Mouse (Mus musculus): ENCODE measurements around the gene Psmc5.
A peak's percentile ranks its signal among the peaks of the same experiment; 100 is the strongest.
"Not testable (repeated sequence)": the region's sequence is repeated elsewhere in the genome, so short reads cannot be mapped to it uniquely, and the experiment has no call there.

Gene Psmc5

DNA sequence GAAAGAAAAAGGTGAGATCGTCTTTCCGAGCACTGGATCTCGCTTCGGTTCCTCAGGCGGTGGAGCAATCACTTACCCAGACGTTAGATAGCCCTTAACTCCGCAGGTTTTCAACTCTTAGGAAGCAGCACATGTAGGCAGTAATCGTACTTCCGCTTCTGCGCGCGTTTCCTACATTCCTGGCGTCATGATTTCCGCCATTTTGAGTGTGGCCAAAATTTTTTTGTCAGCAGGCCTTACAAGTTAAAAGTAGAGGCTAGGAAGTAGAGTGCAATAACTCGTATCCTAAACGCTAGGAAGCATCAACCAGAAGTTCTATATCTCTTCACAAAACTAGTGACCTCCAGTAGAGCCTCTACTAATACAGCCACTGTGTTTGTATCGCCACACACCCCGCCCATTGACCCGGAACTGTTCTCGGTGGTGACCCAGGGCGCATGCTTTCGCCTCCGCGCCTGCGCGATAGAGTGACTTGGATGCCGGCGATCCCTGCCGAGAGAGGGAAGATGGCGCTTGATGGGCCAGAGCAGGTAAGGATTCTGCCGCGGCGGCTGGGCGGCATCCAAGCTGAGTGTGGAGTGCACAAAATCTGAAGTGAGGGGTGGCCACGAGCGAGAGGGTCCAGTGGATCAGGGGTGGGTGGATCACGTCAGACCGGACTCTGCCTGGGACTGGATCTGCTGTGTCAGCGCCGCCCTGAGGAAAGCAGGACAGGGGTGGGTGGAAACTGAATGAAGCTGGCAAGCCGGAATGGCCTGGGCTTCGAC is at the start of gene Psmc5, which contains the start of gene Ftsj3:
Gene Psmc5 (plus strand): TSS at position 470 of the 767 bp plus-strand sequence.
Gene Ftsj3 (minus strand): TSS at position 395 of the 767 bp plus-strand sequence.
- DNase-seq: peak; percentile 99 to 100

- DNase-seq: no peak
These were observed 43.2 kb upstream of the Psmc5 start for GRCm38 (mm10) chr11:106212771-106213170.

DNA sequence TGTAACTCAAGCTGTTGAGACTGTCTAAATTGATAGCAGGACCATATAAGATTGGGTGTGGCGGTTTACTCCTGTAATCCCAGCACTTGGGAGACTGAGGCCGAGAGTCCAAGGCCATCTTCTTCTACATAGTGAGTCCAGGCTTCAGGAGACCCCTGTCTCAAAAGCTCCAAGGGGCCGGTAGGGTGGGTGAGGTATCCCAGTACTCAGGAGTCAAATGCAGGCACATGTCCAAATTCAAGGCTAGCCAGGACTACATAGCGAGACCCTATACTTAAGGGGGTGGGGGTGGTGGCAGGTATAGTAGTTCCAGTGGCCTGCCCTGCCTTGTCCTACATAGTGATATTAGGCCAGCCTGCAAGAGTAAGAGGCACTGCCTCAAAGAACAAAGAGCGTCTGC is 41.1 kb upstream of the Psmc5 start:
- no peak for DNase-seq

GRCm38 (mm10) chr11:106215450-106215859 is 40.5 kb upstream of the Psmc5 start:
- no peak for DNase-seq

DNA sequence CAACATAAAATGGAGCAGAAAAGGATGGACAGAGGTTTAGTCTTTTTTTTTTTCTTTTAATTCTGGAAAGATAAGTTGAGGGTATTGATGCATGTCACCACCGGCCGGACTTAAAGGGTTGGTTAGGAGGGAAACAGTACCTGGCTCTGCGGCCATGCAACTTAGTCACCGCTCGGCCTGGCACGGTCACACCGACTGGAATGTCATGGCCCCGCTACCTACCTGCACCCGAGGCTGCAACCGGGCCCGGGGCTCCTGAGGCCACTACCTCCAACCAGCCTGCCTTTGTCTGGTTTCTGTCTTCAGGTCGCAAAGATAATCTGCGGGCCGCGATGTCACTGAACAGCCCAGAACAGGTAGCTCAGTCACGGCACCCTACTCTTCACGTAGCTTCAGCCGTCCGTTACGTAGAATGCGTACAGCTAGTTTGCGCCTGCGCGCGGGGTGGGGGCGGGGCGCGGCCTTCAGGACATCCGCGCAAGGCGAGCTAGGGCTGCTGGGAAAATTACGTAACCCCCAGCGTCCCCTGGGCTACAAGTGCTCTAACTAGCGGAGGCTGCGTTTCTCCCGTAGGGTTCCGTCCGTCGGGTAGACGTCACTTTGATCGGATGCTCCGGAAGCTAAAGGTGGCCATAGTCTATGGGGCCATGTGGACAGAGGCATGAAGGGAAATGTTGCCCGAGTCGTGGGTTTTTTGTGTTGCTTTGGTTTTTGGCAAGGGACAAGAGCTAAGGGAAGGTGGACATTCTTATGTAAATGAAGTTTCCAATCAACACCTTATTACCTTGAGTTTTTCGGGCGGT is 39.8 kb upstream of the Psmc5 start, which contains the start of gene Ccdc47:
Gene Ccdc47 (minus strand): TSS at position 418 of the 803 bp plus-strand sequence.
- peak; percentile 93 to 97 for DNase-seq

DNA sequence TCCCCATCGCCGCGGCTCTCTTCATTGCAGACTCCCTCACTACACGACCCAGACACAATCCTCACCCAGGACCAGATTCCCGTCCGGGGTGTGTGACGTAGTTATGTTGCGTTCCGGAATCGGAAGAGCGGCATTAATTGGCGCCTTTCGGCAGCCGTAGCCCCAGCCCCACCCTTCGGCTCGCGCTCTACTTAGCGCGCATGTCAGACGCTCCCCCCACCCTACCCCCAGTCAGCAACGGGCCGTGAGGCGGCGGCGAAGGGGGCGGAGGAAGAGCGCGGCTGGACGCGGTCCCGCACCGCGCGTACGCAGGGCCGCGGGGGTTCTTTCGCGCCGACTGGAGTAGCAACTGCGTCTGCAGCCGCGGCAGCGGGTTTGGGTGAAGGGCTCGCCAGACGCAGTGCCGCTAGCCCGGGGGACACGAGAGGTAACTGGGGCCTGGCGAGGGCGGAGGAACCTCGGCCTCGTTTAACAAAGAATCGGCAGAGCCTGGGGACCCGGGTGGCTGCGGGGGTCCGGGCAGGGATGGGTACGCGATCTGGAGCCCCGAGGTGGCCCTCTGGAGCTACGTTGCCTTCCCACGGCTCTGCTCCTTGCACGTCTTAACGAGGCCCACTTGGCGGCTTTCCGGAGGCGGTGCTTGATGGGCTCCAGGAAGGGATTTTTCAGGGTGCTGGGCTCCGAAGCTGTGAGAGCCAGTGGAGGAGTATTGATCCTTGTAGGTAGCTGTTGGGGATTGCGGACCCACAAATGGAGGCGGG is 39.0 kb upstream of the Psmc5 start, which contains the start of gene Ddx42:
Gene Ddx42 (plus strand): TSS at position 197 of the 761 bp plus-strand sequence.
- peak; percentile 92 to 96 for DNase-seq

- DNase-seq: no peak
These were observed 35.4 kb upstream of the Psmc5 start for GRCm38 (mm10) chr11:106220603-106221002.

GRCm38 (mm10) chr11:106233978-106234377 is 22.0 kb upstream of the Psmc5 start:
- not testable (repeated sequence) for DNase-seq

- peak in 1 of 2 experiments; percentile 34 for DNase-seq
These were observed 9.1 kb upstream of the Psmc5 start for GRCm38 (mm10) chr11:106246834-106247233.

GRCm38 (mm10) chr11:106249326-106249725 is 6.6 kb upstream of the Psmc5 start:
- DNase-seq: no peak

DNA sequence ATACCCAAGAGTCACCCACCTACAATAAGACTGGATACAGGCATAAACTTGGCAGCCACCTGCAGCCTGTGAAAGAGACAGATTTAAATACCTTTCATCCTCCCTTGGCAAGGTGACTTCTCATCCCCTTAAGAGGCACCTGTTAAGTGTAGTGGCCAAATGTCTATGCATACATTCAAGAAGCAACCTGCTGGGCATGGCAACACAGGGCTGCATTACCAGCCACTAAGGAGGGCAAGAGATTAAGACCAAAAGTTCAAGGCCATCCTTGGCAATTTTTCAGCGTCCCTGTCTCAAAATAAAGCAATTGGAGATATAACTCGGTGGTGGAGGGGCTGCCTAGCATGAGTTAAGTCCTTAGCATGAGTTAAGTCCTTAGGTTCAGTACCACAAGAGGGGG is 1.2 kb upstream of the Psmc5 start:
- no peak for DNase-seq

- DNase-seq: no peak
These were observed 780 bp upstream of the Psmc5 start for GRCm38 (mm10) chr11:106255174-106255573.

DNA sequence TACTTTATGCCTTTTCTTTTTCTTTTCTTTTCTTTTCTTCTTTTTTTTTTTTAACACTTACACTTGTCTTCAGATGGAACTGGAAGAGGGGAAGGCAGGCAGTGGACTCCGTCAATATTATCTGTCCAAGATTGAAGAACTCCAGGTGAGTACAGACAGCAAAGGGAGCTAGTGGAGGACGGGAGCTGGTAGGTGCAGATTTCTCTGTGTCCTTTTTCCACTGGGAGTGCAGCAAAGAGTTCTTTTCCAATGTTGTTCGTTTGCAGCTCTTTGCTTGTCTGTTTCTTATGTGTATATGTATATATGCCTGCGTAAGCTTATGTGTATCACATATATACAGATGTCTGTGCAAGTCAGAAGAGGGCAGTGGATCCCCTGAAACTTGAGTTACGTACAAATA is 821 bp downstream of the Psmc5 start:
- peak; percentile 50 to 60 for DNase-seq

GRCm38 (mm10) chr11:106260826-106261450 is 5.0 kb downstream of the Psmc5 start:
- no peak for DNase-seq

DNA sequence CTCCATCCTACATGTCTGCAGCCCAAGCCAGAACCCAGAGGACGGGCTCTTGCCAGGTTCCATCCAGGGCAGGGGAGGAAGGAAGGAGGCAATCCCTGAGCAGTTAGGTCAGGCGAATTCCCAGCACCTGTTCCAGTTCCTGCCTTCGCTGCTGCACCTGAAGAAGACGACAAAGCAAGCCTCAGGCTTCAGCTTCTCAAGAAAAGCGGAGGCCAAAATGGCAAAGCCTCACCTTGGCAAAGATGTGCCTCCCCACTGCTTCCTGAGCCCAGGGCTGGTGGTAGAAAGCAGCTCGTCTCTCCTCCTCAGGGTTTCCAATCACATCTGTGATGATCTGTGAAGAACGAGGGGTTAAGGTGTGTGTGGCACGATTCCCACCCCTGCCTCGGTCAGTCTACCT is 8.0 kb downstream of the Psmc5 start:
- no peak for DNase-seq

DNA sequence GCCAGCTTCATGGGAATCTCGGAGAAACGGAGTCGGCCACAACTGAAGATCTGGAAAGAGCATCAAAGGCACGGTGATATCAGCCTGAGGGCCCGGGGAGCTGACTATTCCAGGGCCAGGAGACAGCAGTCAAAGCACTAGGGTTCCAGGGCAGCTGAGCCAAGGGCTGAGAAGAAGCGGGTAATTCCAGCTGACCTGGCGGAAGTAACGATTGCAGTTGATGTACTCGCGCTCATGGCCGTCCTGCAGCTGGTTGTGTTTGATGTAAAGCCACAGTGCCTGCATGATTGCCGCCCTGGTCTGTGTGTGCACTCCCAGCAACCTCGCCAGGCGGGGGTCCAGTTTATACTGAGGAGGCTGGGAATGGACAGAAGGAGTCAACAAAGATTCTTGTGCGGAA is 9.0 kb downstream of the Psmc5 start:
- DNase-seq: no peak

DNA sequence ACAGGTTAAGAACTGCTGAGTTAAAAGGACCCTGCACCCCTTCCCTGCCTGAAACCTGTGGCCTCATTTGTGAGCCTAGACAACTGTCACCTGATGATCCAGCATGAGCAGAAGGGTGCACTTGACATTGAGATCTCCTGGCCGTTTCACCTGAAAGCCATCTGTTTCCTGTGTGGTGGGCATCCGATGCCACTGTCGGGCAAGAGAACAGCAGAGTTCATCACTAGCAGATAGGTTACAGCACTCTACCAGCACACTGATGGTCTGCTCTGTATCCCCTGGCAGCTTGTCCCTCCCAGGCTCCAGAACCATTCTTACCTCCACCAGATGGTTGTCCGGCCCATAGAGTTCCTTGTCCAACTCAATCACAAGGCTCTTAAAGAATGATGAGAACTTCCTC is 9.6 kb downstream of the Psmc5 start:
- no peak for DNase-seq

DNA sequence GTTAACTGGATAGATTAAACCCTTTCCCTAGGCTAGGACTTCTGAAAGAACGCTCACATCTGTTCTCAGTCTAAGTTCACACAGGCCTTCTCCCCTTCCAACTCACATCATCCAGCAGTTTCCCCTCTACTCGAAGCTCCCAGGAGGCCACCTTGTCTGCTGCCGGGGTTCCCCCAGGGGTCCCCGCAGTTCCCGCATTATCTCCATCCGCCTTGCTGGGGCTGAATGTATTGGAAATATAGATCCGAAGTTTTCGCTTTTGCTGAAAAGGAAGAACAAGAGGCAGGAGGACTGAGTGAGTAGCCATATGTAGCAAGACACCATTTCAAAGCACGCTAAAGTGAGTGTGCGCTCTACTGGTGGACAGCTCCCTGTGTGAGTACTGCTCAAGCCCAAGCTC is 10.5 kb downstream of the Psmc5 start:
- DNase-seq: no peak

GRCm38 (mm10) chr11:106267311-106267852 is 11.4 kb downstream of the Psmc5 start:
- DNase-seq: peak; percentile 40 to 61

GRCm38 (mm10) chr11:106267871-106268270 is 11.9 kb downstream of the Psmc5 start:
- no peak for DNase-seq

GRCm38 (mm10) chr11:106268326-106269059 is 12.5 kb downstream of the Psmc5 start:
- DNase-seq: peak; percentile 49 to 57

All from kidney, postnatal 4 days (tissue).